Mouse (Mus musculus) kidney, embryonic 14.5 days (tissue): ENCODE results near the gene Anapc15. TPM values are rescaled to one million over a fixed set of nuclear protein-coding genes. Genes with fewer than 3 reads are reported as not detected.
A peak's percentile ranks its signal among the peaks of the same experiment; 100 is the strongest.
"Not testable (repeated sequence)": the region's sequence is repeated elsewhere in the genome, so short reads cannot be mapped to it uniquely, and the experiment has no call there.

Experiments
- ATAC-seq: fragments of 200-750 bp; cut with Nextera tagmentation; 2 replicates; pipeline ENCODE4 v1.8.0; 2017; ENCODE audit warnings: moderate number of reproducible peaks, mild to moderate bottlenecking, moderate TSS enrichment, moderate library complexity; ENCODE audit not compliant: low FRiP score, low TSS enrichment
- H3K27ac ChIP-seq: fragments of 300-500 bp; sonication (generic); 2 replicates; pipeline ENCODE4 v1.5.1; 2014; ENCODE audit warnings: low read depth, mild to moderate bottlenecking, low read length, moderate library complexity, mixed read lengths
- H3K27me3 ChIP-seq: fragments of 300-500 bp; sonication (generic); 2 replicates; pipeline ENCODE4 v1.6.1; 2014; ENCODE audit warnings: mild to moderate bottlenecking, low read length; ENCODE audit not compliant: control insufficient read depth, insufficient read depth
- H3K36me3 ChIP-seq: fragments of 300-500 bp; sonication (generic); 2 replicates; pipeline ENCODE4 v1.6.1; 2014; ENCODE audit warnings: low read length, mixed read lengths; ENCODE audit not compliant: control insufficient read depth, insufficient read depth
- H3K4me1 ChIP-seq: fragments of 300-500 bp; sonication (generic); 2 replicates; pipeline ENCODE4 v1.6.1; 2014; ENCODE audit warnings: low read length, mixed read lengths; ENCODE audit not compliant: control insufficient read depth, insufficient read depth
- H3K4me2 ChIP-seq: fragments of 300-500 bp; sonication (generic); replicated peaks from 2 replicates; pipeline ENCODE4 v1.6.1; 2014; ENCODE audit warnings: low read depth, mild to moderate bottlenecking, low read length
- H3K4me3 ChIP-seq: fragments of 300-500 bp; sonication (generic); 2 replicates; pipeline ENCODE4 v1.5.1; 2014; ENCODE audit warnings: mild to moderate bottlenecking, low read length
- H3K9ac ChIP-seq: fragments of 300-500 bp; sonication (generic); 2 replicates; pipeline ENCODE4 v1.6.1; 2014; ENCODE audit warnings: low read depth, mild to moderate bottlenecking, low read length, moderate library complexity
- H3K9me3 ChIP-seq: fragments of 300-500 bp; sonication (generic); 2 replicates; pipeline ENCODE4 v1.6.1; 2016; ENCODE audit warnings: low read length; ENCODE audit not compliant: control insufficient read depth
- WGBS: fragments of 180-500 bp; shearing (Covaris S2); extraction: QIAGEN DNeasy Blood & Tissue Kit; methylation state at CpG from one replicate; pipeline ENCODE4 v1.1.7; 2014; 5-methylcytosine and 5-hydroxymethylcytosine counted together
- polyA plus RNA-seq: library from polyadenylated mRNA; unstranded; fragments of >200 nt; fragmentation: Nextera tagmentation; extraction: Ambion mirVana; gene quantifications from 2 replicates; pipeline ENCODE4 v1.2.1, GENCODE M21; 2014

Gene Anapc15
- polyA plus RNA-seq, 1 experiment from 2014 or later = 71.4 TPM

DNA sequence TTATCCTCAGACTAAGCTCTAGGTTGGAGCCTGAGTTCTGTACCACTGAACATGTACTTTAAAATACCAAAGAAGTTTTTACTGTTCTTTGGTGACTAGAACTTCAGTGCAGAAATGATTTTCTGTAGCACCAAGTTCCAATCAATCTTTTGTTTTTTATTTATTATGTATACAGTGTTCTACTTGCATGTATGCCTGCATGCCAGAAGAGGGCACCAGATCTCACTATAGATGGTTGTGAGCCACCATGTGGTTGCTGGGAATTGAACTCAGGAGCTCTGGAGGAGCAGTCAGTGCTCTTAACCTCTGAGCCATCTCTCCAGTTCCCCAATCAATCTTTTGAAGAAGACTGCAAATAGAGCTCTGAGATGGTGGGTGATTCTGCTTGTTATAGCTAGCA, 62.4 kb downstream of the Anapc15 start:
- ATAC-seq, H3K4me3 ChIP-seq, H3K4me2 ChIP-seq, H3K27ac ChIP-seq, H3K4me1 ChIP-seq, H3K9ac ChIP-seq, H3K27me3 ChIP-seq, H3K36me3 ChIP-seq, H3K9me3 ChIP-seq: not testable (repeated sequence)

DNA sequence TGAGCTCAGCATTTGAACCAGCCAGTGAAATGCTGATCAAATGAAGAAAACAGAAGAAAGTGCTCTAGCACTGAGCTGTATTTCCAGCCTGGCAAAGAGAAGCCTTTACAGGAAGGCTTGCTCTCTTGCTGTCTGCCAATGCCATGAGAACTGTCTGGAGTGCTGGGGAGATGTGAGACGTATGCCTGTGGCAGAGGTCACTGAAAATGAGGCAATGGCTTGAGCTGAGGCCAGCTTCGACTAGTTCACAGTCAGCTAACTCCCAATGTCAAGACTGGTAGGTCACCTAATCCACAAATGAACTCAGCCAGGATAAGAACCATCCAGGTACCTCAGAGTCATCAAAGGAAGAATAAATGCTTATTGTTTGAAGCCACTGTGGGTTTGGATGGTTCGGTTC, 64.6 kb downstream of the Anapc15 start:
- H3K27me3 ChIP-seq = no peaks in the 10 kb centered on the region
- no peak overlapping the region for H3K4me3 ChIP-seq
- H3K27ac ChIP-seq = no peak overlapping the region
- H3K36me3 ChIP-seq = no peaks in the 10 kb centered on the region
- no peak overlapping the region for H3K9ac ChIP-seq
- WGBS = 87% methylated on average over 3 of the region's 3 CpGs
- no peak for ATAC-seq
- no peak overlapping the region for H3K4me2 ChIP-seq
- no peaks in the 10 kb centered on the region; the same call in 1 of the 2 replicates for H3K4me1 ChIP-seq
- no peaks in the 10 kb centered on the region for H3K9me3 ChIP-seq

DNA sequence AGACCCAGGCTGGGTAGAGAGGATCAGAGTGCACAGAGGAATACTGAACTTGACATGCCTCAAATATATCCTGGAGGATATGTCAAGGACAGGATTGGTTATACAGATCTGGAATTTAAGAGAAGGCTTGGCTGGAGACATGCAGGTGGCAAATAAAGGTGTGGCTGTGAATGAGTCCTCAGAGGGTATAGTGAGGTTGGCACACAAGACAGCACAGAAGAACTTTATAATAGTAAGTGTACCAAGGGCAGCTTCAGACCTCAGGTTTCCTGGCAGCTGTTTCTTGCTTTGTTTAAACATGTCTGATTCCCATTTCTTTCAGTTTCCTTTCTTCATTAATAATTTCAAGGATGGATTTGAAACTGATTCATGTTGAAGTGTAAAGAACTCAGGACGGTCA, 69.0 kb downstream of the Anapc15 start:
- Histone ChIP-seq H3K27me3 (no peaks in the 10 kb centered on the region), H3K4me1 (peaks cover 10% of the 10 kb centered on the region; the same call in 1 of the 2 replicates), H3K9ac (no peak overlapping the region), H3K4me2 (peak overlapping the region; percentile 56; the same call in 1 of the 2 replicates), H3K4me3 (peak overlapping the region; percentile 89; the same call in 1 of the 2 replicates), H3K9me3 (no peaks in the 10 kb centered on the region), H3K27ac (no peak overlapping the region), H3K36me3 (no peaks in the 10 kb centered on the region)
- ATAC-seq = no peak
- WGBS = 85% methylated on average over 1 of the region's 1 CpGs

DNA sequence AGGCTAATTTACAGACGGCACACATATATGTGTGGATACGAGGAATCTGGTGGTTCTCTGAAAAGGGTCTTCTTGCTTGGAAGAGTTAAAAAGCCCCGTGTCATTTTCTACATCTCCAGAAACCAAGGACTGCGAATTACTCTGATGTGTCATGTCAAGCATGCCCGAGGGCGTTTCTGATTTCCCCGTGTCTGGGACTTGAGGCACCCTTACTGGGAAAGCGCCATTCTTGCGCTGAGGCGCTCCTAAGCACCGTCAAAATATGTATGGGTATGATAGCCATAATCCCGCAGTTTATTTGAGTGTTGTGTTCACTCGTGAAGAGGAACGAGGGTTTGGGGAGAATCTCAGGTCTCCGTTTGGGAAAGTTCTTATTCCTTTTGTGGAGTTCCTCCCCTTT, 69.8 kb downstream of the Anapc15 start:
- Histone ChIP-seq H3K4me2 (peak overlapping the region; percentile 56), H3K9ac (peak overlapping the region; percentile 84), H3K27me3 (no peaks in the 10 kb centered on the region), H3K4me3 (peak overlapping the region; percentile 89), H3K36me3 (no peaks in the 10 kb centered on the region), H3K27ac (no peak overlapping the region; the same call in 1 of the 2 replicates), H3K4me1 (peaks cover 10% of the 10 kb centered on the region; the same call in 1 of the 2 replicates), H3K9me3 (no peaks in the 10 kb centered on the region)
- 6% methylated on average over 15 of the region's 15 CpGs for WGBS
- no peak; the same call in 1 of the 2 replicates for ATAC-seq

DNA sequence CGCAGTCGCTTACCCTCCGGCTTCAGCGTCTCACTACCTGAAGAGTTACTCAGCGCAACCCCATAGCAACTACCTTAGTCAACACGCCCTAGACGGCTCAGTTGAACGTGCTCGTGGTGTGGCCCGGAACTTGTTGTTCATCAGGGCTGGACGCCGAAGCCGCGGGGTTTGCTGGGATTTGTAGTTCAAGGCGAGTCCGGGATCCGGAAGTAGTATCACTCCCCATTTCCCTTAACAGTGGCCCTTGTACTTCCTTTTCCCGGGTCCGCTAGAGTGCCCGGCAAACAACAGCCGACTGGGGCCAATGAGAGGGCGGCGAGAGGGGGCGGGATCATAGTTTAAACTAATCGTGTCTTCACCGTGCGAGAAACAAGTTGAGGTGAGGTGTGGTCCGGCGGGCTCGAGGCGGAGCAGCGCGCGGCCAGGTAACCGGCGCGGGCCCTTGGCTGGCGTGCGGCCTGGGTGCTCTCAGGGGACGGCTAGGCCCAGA, 70.3 kb downstream of the Anapc15 start, which contains the start of the genes Lrrc51 and Numa1:
Lrrc51 (minus strand) TSS at position 145 of the 490 bp plus-strand sequence.
Numa1 (plus strand) TSS at position 361 of the 490 bp plus-strand sequence.
- peak within 1 kb of the TSS; percentile 77 for H3K27ac ChIP-seq
- H3K9ac ChIP-seq = peak within 1 kb of the TSS; percentile 84
- 1% methylated on average over 40 of the region's 40 CpGs for WGBS
- peak within 1 kb of the TSS; percentile 89 for H3K4me3 ChIP-seq
- peak; percentile 99 for ATAC-seq
- H3K4me1 ChIP-seq = peaks cover 10% of the 10 kb centered on the region; the same call in 1 of the 2 replicates
- H3K4me2 ChIP-seq = peak within 1 kb of the TSS; percentile 65
- 0 out of 2 replicates have a peak, but pooled peaks cover 2% of the 10 kb centered on the region for H3K36me3 ChIP-seq
- no peaks in the 10 kb centered on the region for H3K27me3 ChIP-seq
- no peaks in the 10 kb centered on the region for H3K9me3 ChIP-seq

DNA sequence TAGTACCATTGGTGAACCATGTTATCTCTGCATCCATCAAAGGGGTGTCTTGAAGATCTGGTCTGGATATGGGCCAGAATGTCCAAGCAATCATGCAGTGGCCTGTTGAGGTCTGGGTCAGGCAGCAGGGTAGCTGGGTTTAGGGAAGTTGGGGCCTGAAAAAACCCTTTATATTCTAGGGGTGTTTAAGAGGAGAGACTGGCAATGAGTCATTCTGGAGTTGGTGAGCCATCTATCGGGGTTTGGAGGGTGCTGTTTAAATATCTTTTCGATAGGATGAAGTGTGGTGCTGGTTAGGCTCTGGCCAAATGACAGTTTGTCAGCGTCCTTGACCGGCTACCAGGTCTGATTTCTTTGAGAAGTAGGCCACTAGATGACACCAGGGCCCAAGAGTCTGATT, 72.4 kb downstream of the Anapc15 start:
- no peak for ATAC-seq
- Histone ChIP-seq H3K9me3 (no peaks in the 10 kb centered on the region), H3K27me3 (no peaks in the 10 kb centered on the region), H3K9ac (no peak overlapping the region), H3K4me1 (peaks cover 10% of the 10 kb centered on the region; the same call in 1 of the 2 replicates), H3K4me2 (no peak overlapping the region), H3K4me3 (no peak overlapping the region), H3K36me3 (0 out of 2 replicates have a peak, but pooled peaks cover 4% of the 10 kb centered on the region), H3K27ac (no peak overlapping the region)
- WGBS = 95% methylated on average over 4 of the region's 4 CpGs

DNA sequence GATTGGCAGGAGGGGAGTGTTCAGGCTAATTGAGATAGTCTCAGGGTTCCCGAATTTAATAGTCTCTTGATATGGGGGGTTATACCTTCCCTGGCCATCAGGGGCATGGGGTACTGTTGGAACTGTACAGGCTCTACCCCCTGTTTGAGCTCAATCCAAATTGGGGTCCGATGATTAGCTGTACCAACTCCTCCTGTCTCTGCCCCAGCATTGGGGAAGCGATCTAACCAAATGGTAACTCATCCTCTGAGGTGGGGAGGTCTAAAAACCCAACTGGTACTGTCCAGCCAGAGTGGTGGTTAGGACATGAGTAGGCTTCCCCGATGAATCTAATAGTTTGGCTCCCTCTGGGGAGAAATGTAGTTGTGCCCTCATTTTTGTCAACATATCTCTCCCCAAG, 73.5 kb downstream of the Anapc15 start:
- WGBS = 95% methylated on average over 4 of the region's 4 CpGs
- Histone ChIP-seq H3K27me3 (no peaks in the 10 kb centered on the region), H3K4me1 (peaks cover 10% of the 10 kb centered on the region; the same call in 1 of the 2 replicates), H3K4me3 (no peak overlapping the region), H3K27ac (no peak overlapping the region), H3K9ac (no peak overlapping the region), H3K4me2 (no peak overlapping the region), H3K36me3 (0 out of 2 replicates have a peak, but pooled peaks cover 4% of the 10 kb centered on the region), H3K9me3 (no peaks in the 10 kb centered on the region)
- ATAC-seq = no peak

DNA sequence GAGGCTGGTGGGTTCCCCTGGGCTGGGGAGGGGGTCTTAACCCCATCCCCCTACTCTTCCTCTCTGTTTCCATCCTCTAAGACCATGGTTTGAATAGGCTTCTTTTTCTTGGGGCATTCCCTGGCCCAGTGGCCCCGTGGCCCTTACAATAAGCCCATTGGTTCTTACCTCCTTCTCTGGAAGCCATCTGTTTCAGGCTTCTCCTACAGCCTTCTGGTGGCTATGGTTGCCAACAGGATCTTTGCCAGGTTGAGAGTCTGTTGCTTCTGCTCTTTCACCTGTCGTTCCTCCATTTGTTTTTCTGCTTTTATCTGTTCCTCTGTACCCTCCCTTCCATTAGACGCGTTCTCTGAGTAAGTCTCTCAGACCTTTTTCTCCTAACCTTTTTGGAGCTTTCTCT, 74.1 kb downstream of the Anapc15 start:
- H3K36me3 ChIP-seq = 0 out of 2 replicates have a peak, but pooled peaks cover 4% of the 10 kb centered on the region

DNA sequence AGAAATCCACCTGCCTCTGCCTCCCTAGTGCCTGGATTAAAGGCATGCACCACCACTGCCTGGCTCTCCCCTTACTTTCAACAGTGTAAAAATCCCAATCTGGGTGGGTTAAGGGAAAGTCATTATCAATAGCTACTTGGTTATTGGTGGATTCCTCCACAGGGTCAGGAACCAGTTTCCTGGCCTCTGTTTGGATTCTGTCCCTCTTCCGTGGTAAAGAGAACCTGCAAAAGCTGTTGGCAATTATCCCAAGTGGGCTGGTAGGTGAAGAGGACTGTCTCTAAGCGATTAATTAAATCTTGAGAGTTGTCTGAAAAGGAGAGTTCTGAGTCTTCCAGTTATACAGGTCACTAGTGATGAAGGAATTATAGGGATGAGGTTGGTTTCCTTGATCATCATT, 74.8 kb downstream of the Anapc15 start:
- WGBS = 86% methylated on average over 2 of the region's 2 CpGs
- ATAC-seq = no peak
- H3K9me3 ChIP-seq = no peaks in the 10 kb centered on the region
- H3K36me3 ChIP-seq = 0 out of 2 replicates have a peak, but pooled peaks cover 4% of the 10 kb centered on the region
- no peaks in the 10 kb centered on the region for H3K27me3 ChIP-seq
- H3K4me3 ChIP-seq = no peak overlapping the region
- H3K9ac ChIP-seq = no peak overlapping the region
- H3K4me2 ChIP-seq = no peak overlapping the region
- H3K4me1 ChIP-seq = peaks cover 10% of the 10 kb centered on the region; the same call in 1 of the 2 replicates
- no peak overlapping the region for H3K27ac ChIP-seq

More for the DNA sequence above, 74.1 kb downstream of the Anapc15 start:
- no peak for ATAC-seq
- 96% methylated on average over 4 of the region's 4 CpGs for WGBS
- Histone ChIP-seq H3K4me3 (no peak overlapping the region), H3K27me3 (no peaks in the 10 kb centered on the region), H3K27ac (no peak overlapping the region), H3K9me3 (no peaks in the 10 kb centered on the region), H3K4me1 (peaks cover 10% of the 10 kb centered on the region; the same call in 1 of the 2 replicates), H3K9ac (no peak overlapping the region), H3K4me2 (no peak overlapping the region)
